Comparison of ENCODE assay signal across 13 mouse cellular contexts in genomic region chr9:114042490-114042889, GRCm38 (mm10). TPM values are rescaled to one million over a fixed set of nuclear protein-coding genes. Genes with fewer than 3 reads are reported as not detected.
DNase-seq lines count a peak whose midpoint lies in the region; ATAC-seq and TF ChIP-seq lines count a peak whose summit lies in the region.
"Had no signal": no experiment of that assay in that cellular context is flagged by ENCODE, and none has a peak within 500 bp of the region (broad histone marks: within the 10 kb centered on the region; RNA-seq: fewer than 3 reads in every experiment).

No protein-coding gene starts in this region.

- no peaks in the 10 kb centered on the region for H3K9me3 ChIP-seq in lung, embryonic 14.5 days (ENCODE audit: low read depth, low read length)
- no peaks in the 10 kb centered on the region for H3K9me3 ChIP-seq in embryonic facial prominence, embryonic 10.5 days
- H3K9me3 ChIP-seq in limb, embryonic 14.5 days (ENCODE audit: control insufficient read depth, low read length): no peaks in the 10 kb centered on the region
- H3K9me3 ChIP-seq: heart, embryonic 10.5 days; liver, embryonic 13.5 days had no signal

- 47% methylated on average over 6 of the region's 6 CpGs for WGBS in lung, embryonic 14.5 days
- WGBS in embryonic facial prominence, embryonic 10.5 days: 28% methylated on average over 6 of the region's 6 CpGs
- 33% methylated on average over 6 of the region's 6 CpGs for WGBS in limb, embryonic 14.5 days

- peak overlapping the region; percentile 14; the same call in 1 of the 2 replicates for H3K27ac ChIP-seq in lung, embryonic 14.5 days (ENCODE audit: low read depth)
- H3K27ac ChIP-seq in embryonic facial prominence, embryonic 10.5 days (replicated peaks): 0 out of 2 replicates have a peak overlapping the region, but pooled peaks have one; percentile 22
- H3K27ac ChIP-seq in limb, embryonic 14.5 days (replicated peaks; ENCODE audit: low read depth, low read length): peak overlapping the region; percentile 10
- H3K27ac ChIP-seq: heart, embryonic 10.5 days; layer of hippocampus, adult 2 months; liver, embryonic 13.5 days had no signal

- TF ChIP-seq CTCF in lung, embryonic 14.5 days (IDR thresholded peaks at IDR 0.05; ENCODE audit: low read depth): no peak

- H3K36me3 ChIP-seq in lung, embryonic 14.5 days (ENCODE audit: insufficient read depth): no peaks in the 10 kb centered on the region
- H3K36me3 ChIP-seq in embryonic facial prominence, embryonic 10.5 days (replicated peaks): no peaks in the 10 kb centered on the region
- H3K36me3 ChIP-seq in limb, embryonic 14.5 days (ENCODE audit: control insufficient read depth, insufficient read depth, low read length): no peaks in the 10 kb centered on the region
- H3K36me3 ChIP-seq: heart, embryonic 10.5 days; liver, embryonic 13.5 days had no signal

- no peak overlapping the region for H3K9ac ChIP-seq in lung, embryonic 14.5 days
- H3K9ac ChIP-seq in limb, embryonic 14.5 days (ENCODE audit: low read depth, low read length, severe bottlenecking): no peak overlapping the region
- H3K9ac ChIP-seq: liver, embryonic 13.5 days had no signal

- TF ChIP-seq POLR2A in limb, embryonic 14.5 days (IDR thresholded peaks at IDR 0.05; ENCODE audit: borderline replicate concordance, extremely low read depth, insufficient read depth, insufficient read length): no peak

- peak; percentile 28 to 45 for DNase-seq in frontal cortex, postnatal 10 days (ENCODE audit: low spot score in 2 of 2)
- DNase-seq in frontal cortex, adult 2 months (ENCODE audit: extremely low spot score in 1 of 2, low spot score in 1 of 2): no peak
- peak; percentile 35 for DNase-seq in lung, embryonic 14.5 days
- DNase-seq in lung, postnatal 25 days (ENCODE audit: low spot score): no peak
- peak; percentile 38 for DNase-seq in embryonic facial prominence, embryonic 10.5 days (ENCODE audit: low spot score)
- DNase-seq in limb, embryonic 14.5 days (ENCODE audit: low spot score): peak; percentile 21
- no peak for DNase-seq in adrenal gland, adult 2 months
- DNase-seq in kidney, adult 11 months: no peak
- DNase-seq: liver, embryonic 13.5 days had no signal

- ATAC-seq in lung, embryonic 14.5 days (ENCODE audit: insufficient read depth): peak; percentile 41; the same call in 1 of the 2 replicates
- no peak; the same call in 1 of the 2 replicates for ATAC-seq in limb, embryonic 14.5 days (ENCODE audit: low FRiP score, low read depth)

- no peaks in the 10 kb centered on the region for H3K27me3 ChIP-seq in lung, embryonic 14.5 days (ENCODE audit: insufficient read depth, low read length)
- H3K27me3 ChIP-seq in embryonic facial prominence, embryonic 10.5 days (replicated peaks; ENCODE audit: low read depth, poor library complexity, severe bottlenecking): no peaks in the 10 kb centered on the region
- H3K27me3 ChIP-seq in limb, embryonic 14.5 days (ENCODE audit: control insufficient read depth, insufficient read depth, low read length): no peaks in the 10 kb centered on the region
- H3K27me3 ChIP-seq: liver, embryonic 13.5 days had no signal

- no peaks in the 10 kb centered on the region for H3K4me1 ChIP-seq in lung, embryonic 14.5 days (ENCODE audit: insufficient read depth)
- H3K4me1 ChIP-seq in embryonic facial prominence, embryonic 10.5 days: peaks cover 14% of the 10 kb centered on the region
- H3K4me1 ChIP-seq in limb, embryonic 14.5 days (ENCODE audit: control insufficient read depth, insufficient read depth, low read length): no peaks in the 10 kb centered on the region
- H3K4me1 ChIP-seq: heart, embryonic 10.5 days; liver, embryonic 13.5 days; megakaryocyte, embryonic 14.5 days had no signal

- H3K4me2 ChIP-seq in lung, embryonic 14.5 days: peak overlapping the region; percentile 21; the same call in 1 of the 2 replicates
- H3K4me2 ChIP-seq in limb, embryonic 14.5 days (replicated peaks; ENCODE audit: low read depth, low read length, severe bottlenecking): no peak overlapping the region
- H3K4me2 ChIP-seq: liver, embryonic 13.5 days had no signal

- no peak overlapping the region for H3K4me3 ChIP-seq in lung, embryonic 14.5 days (ENCODE audit: low read depth, low read length)
- H3K4me3 ChIP-seq in embryonic facial prominence, embryonic 10.5 days: no peak overlapping the region
- no peak overlapping the region for H3K4me3 ChIP-seq in limb, embryonic 14.5 days (replicated peaks; ENCODE audit: low read length)
- H3K4me3 ChIP-seq: heart, embryonic 10.5 days; layer of hippocampus, adult 2 months; liver, embryonic 13.5 days; megakaryocyte, embryonic 14.5 days had no signal

RNA-seq across cellular contexts. Expression of gene Fbxl2, which starts 3.5 kb away (rescaled TPM):
- 46.9 and 50.3 TPM in 2 replicates for polyA plus RNA-seq in frontal cortex, adult 2 months (2012; rRNA removed)
- polyA plus RNA-seq in lung, embryonic 14.5 days (2014; fragmentation: Nextera tagmentation; extraction: Ambion mirVana): 2.9 and 3.3 TPM in 2 replicates
- 5.9 and 6.1 TPM in 2 replicates for polyA plus RNA-seq in embryonic facial prominence, embryonic 10.5 days (2016; fragmentation: Nextera tagmentation; extraction: Ambion mirVana)
- polyA plus RNA-seq in limb, embryonic 14.5 days (2012; rRNA removed): 8.3 and 11.7 TPM in 2 replicates
- 4.2 and 4.6 TPM in 2 replicates for polyA plus RNA-seq in limb, embryonic 14.5 days (2014; fragmentation: Nextera tagmentation; extraction: Ambion mirVana)
- total RNA-seq in adrenal gland, adult 2 months (2021): 1 to 10 TPM; 1.9 to 2.1 TPM
- polyA plus RNA-seq in adrenal gland, adult 2 months (2012; rRNA removed): 4.3 TPM in 2 replicates

RNA-seq across cellular contexts. Expression of gene Susd5, which starts 14.4 kb away (rescaled TPM):
- 2.8 and 3.4 TPM in 2 replicates for polyA plus RNA-seq in frontal cortex, adult 2 months (2012; rRNA removed)
- polyA plus RNA-seq in lung, embryonic 14.5 days (2014; fragmentation: Nextera tagmentation; extraction: Ambion mirVana): 0.26 and 0.46 TPM in 2 replicates
- 0.77 and 0.80 TPM in 2 replicates for polyA plus RNA-seq in embryonic facial prominence, embryonic 10.5 days (2016; fragmentation: Nextera tagmentation; extraction: Ambion mirVana)
- polyA plus RNA-seq in limb, embryonic 14.5 days (2012; rRNA removed): 29.8 and 34.5 TPM in 2 replicates
- polyA plus RNA-seq in limb, embryonic 14.5 days (2014; fragmentation: Nextera tagmentation; extraction: Ambion mirVana): 15.7 and 16.8 TPM in 2 replicates
- under 1 TPM in 1 of 2 experiments, not detected in 1; 0.31 TPM for total RNA-seq in adrenal gland, adult 2 months (2021)
- polyA plus RNA-seq in adrenal gland, adult 2 months (2012; rRNA removed): 0.29 TPM in 2 replicates
- total RNA-seq: hematopoietic stem cell, adult 5-6 weeks had no signal
- polyA plus RNA-seq: liver, embryonic 13.5 days had no signal

Comparison
In these comparisons a context has a peak if more than half of its experiments do, and no peak if none do; other contexts are left out.
1. DNase-seq: peak in frontal cortex, postnatal 10 days (2 of 2), lung, embryonic 14.5 days (single experiment), embryonic facial prominence, embryonic 10.5 days (single experiment) and limb, embryonic 14.5 days (single experiment); none in frontal cortex, adult 2 months (0 of 2), lung, postnatal 25 days (single experiment), adrenal gland, adult 2 months (single experiment) and kidney, adult 11 months (single experiment).
2. Peak in every context shown above with its lines, with median percentiles within 50 percentile points of each other: H3K27ac ChIP-seq.